Mouse (Mus musculus): ENCODE measurements around the gene Pde5a. TPM values are rescaled to one million over a fixed set of nuclear protein-coding genes. Genes with fewer than 3 reads are reported as not detected.
A peak's percentile ranks its signal among the peaks of the same experiment; 100 is the strongest.

Gene Pde5a
- 1.2 and 3.1 TPM in 2 replicates for polyA plus RNA-seq (2015; fragmentation: Nextera tagmentation; extraction: Ambion mirVana)

- Histone ChIP-seq H3K9me3 (replicated peaks) (no peaks in the 10 kb centered on the region), H3K4me3 (replicated peaks) (peak within 1 kb of the TSS; percentile 83), H3K27ac (replicated peaks) (peak within 1 kb of the TSS; percentile 77), H3K9ac (replicated peaks) (peak within 1 kb of the TSS; percentile 70), H3K4me1 (peaks cover 22% of the 10 kb centered on the region), H3K27me3 (replicated peaks) (no peaks in the 10 kb centered on the region), H3K36me3 (no peaks in the 10 kb centered on the region), H3K4me2 (peak within 1 kb of the TSS; percentile 82)
- ATAC-seq (ENCODE audit: low FRiP score), result peak; percentile 72
- WGBS, result under 1% methylated on average over 49 of the region's 49 CpGs
Observed at GRCm38 (mm10) chr3:122728852-122729600, at the start of gene Pde5a. Gene Pde5a (plus strand): TSS chr3:122728947.

- 98% methylated on average over 3 of the region's 3 CpGs for WGBS
- Histone ChIP-seq H3K9ac (replicated peaks) (no peak overlapping the region), H3K27ac (replicated peaks) (no peak overlapping the region), H3K36me3 (no peaks in the 10 kb centered on the region), H3K4me3 (replicated peaks) (no peak overlapping the region), H3K9me3 (replicated peaks) (no peaks in the 10 kb centered on the region; the same call in 1 of the 2 replicates), H3K4me2 (no peak overlapping the region), H3K27me3 (replicated peaks) (no peaks in the 10 kb centered on the region), H3K4me1 (no peaks in the 10 kb centered on the region)
- ATAC-seq (ENCODE audit: low FRiP score), result no peak
Observed at GRCm38 (mm10) chr3:122680851-122681250, 47.9 kb upstream of the Pde5a start.

GRCm38 (mm10) chr3:122682352-122682751 is 46.4 kb upstream of the Pde5a start:
- no peaks in the 10 kb centered on the region; the same call in 1 of the 2 replicates for H3K9me3 ChIP-seq (replicated peaks)
- no peaks in the 10 kb centered on the region for H3K27me3 ChIP-seq (replicated peaks)
- ATAC-seq (ENCODE audit: low FRiP score), result no peak
- H3K9ac ChIP-seq (replicated peaks), result no peak overlapping the region
- no peaks in the 10 kb centered on the region for H3K4me1 ChIP-seq
- no peak overlapping the region for H3K4me2 ChIP-seq
- H3K36me3 ChIP-seq, result no peaks in the 10 kb centered on the region
- 86% methylated on average over 4 of the region's 4 CpGs for WGBS
- H3K27ac ChIP-seq (replicated peaks), result no peak overlapping the region
- H3K4me3 ChIP-seq (replicated peaks), result no peak overlapping the region

GRCm38 (mm10) chr3:122684832-122685231 is 43.9 kb upstream of the Pde5a start:
- Histone ChIP-seq H3K9ac (replicated peaks) (no peak overlapping the region), H3K36me3 (no peaks in the 10 kb centered on the region), H3K27ac (replicated peaks) (no peak overlapping the region), H3K4me1 (no peaks in the 10 kb centered on the region), H3K4me3 (replicated peaks) (no peak overlapping the region), H3K9me3 (replicated peaks) (no peaks in the 10 kb centered on the region), H3K27me3 (replicated peaks) (no peaks in the 10 kb centered on the region), H3K4me2 (no peak overlapping the region)
- 72% methylated on average over 7 of the region's 7 CpGs for WGBS
- ATAC-seq (ENCODE audit: low FRiP score), result no peak

GRCm38 (mm10) chr3:122693039-122693438 is 35.7 kb upstream of the Pde5a start:
- Histone ChIP-seq H3K4me3 (replicated peaks) (no peak overlapping the region), H3K4me2 (no peak overlapping the region), H3K9ac (replicated peaks) (no peak overlapping the region), H3K36me3 (no peaks in the 10 kb centered on the region), H3K27ac (replicated peaks) (no peak overlapping the region), H3K9me3 (replicated peaks) (no peaks in the 10 kb centered on the region), H3K4me1 (no peaks in the 10 kb centered on the region), H3K27me3 (replicated peaks) (no peaks in the 10 kb centered on the region)
- ATAC-seq (ENCODE audit: low FRiP score), result no peak
- WGBS, result 84% methylated on average over 3 of the region's 3 CpGs

- 79% methylated on average over 3 of the region's 3 CpGs for WGBS
- no peaks in the 10 kb centered on the region for H3K36me3 ChIP-seq
- H3K27me3 ChIP-seq (replicated peaks), result no peaks in the 10 kb centered on the region
- no peak overlapping the region for H3K4me2 ChIP-seq
- H3K27ac ChIP-seq (replicated peaks), result no peak overlapping the region
- no peak for ATAC-seq (ENCODE audit: low FRiP score)
- no peak overlapping the region for H3K4me3 ChIP-seq (replicated peaks)
- no peak overlapping the region for H3K9ac ChIP-seq (replicated peaks)
- no peaks in the 10 kb centered on the region for H3K9me3 ChIP-seq (replicated peaks)
- no peaks in the 10 kb centered on the region for H3K4me1 ChIP-seq
Observed at GRCm38 (mm10) chr3:122695870-122696269, 32.9 kb upstream of the Pde5a start.

- Histone ChIP-seq H3K4me2 (no peak overlapping the region), H3K27ac (replicated peaks) (no peak overlapping the region), H3K27me3 (replicated peaks) (no peaks in the 10 kb centered on the region), H3K4me1 (no peaks in the 10 kb centered on the region), H3K36me3 (no peaks in the 10 kb centered on the region), H3K9ac (replicated peaks) (no peak overlapping the region), H3K4me3 (replicated peaks) (no peak overlapping the region), H3K9me3 (replicated peaks) (no peaks in the 10 kb centered on the region)
- 71% methylated on average over 4 of the region's 4 CpGs for WGBS
- ATAC-seq (ENCODE audit: low FRiP score), result no peak
Observed at GRCm38 (mm10) chr3:122696672-122697071, 32.1 kb upstream of the Pde5a start.

- no peaks in the 10 kb centered on the region for H3K27me3 ChIP-seq (replicated peaks)
- H3K9me3 ChIP-seq (replicated peaks), result no peaks in the 10 kb centered on the region
- no peaks in the 10 kb centered on the region; the same call in 1 of the 2 replicates for H3K4me1 ChIP-seq
- no peak overlapping the region for H3K4me3 ChIP-seq (replicated peaks)
- no peaks in the 10 kb centered on the region for H3K36me3 ChIP-seq
- WGBS, result 21% methylated on average over 6 of the region's 6 CpGs
- H3K4me2 ChIP-seq, result no peak overlapping the region
- H3K9ac ChIP-seq (replicated peaks), result no peak overlapping the region
- no peak for ATAC-seq (ENCODE audit: low FRiP score)
- no peak overlapping the region for H3K27ac ChIP-seq (replicated peaks)
Observed at GRCm38 (mm10) chr3:122704209-122704608, 24.5 kb upstream of the Pde5a start.

GRCm38 (mm10) chr3:122705246-122705645 is 23.5 kb upstream of the Pde5a start:
- H3K9ac ChIP-seq (replicated peaks), result no peak overlapping the region
- H3K27ac ChIP-seq (replicated peaks), result no peak overlapping the region
- H3K9me3 ChIP-seq (replicated peaks), result no peaks in the 10 kb centered on the region
- H3K4me1 ChIP-seq, result no peaks in the 10 kb centered on the region; the same call in 1 of the 2 replicates
- no peaks in the 10 kb centered on the region for H3K36me3 ChIP-seq
- H3K27me3 ChIP-seq (replicated peaks), result no peaks in the 10 kb centered on the region
- ATAC-seq (ENCODE audit: low FRiP score), result no peak
- 55% methylated on average over 7 of the region's 7 CpGs for WGBS
- H3K4me3 ChIP-seq (replicated peaks), result no peak overlapping the region
- H3K4me2 ChIP-seq, result no peak overlapping the region

- ATAC-seq (ENCODE audit: low FRiP score), result no peak
- H3K27ac ChIP-seq (replicated peaks), result no peak overlapping the region
- no peak overlapping the region for H3K4me3 ChIP-seq (replicated peaks)
- WGBS, result 84% methylated on average over 6 of the region's 6 CpGs
- H3K9ac ChIP-seq (replicated peaks), result no peak overlapping the region
- no peaks in the 10 kb centered on the region for H3K27me3 ChIP-seq (replicated peaks)
- H3K4me2 ChIP-seq, result no peak overlapping the region
- no peaks in the 10 kb centered on the region for H3K36me3 ChIP-seq
- no peaks in the 10 kb centered on the region; the same call in 1 of the 2 replicates for H3K4me1 ChIP-seq
- H3K9me3 ChIP-seq (replicated peaks), result no peaks in the 10 kb centered on the region
Observed at GRCm38 (mm10) chr3:122708485-122708884, 20.3 kb upstream of the Pde5a start.

- ATAC-seq (ENCODE audit: low FRiP score), result no peak
- Histone ChIP-seq H3K36me3 (no peaks in the 10 kb centered on the region), H3K9me3 (replicated peaks) (no peaks in the 10 kb centered on the region), H3K9ac (replicated peaks) (no peak overlapping the region), H3K27ac (replicated peaks) (no peak overlapping the region), H3K27me3 (replicated peaks) (no peaks in the 10 kb centered on the region), H3K4me2 (no peak overlapping the region), H3K4me1 (no peaks in the 10 kb centered on the region; the same call in 1 of the 2 replicates), H3K4me3 (replicated peaks) (no peak overlapping the region)
- WGBS, result 81% methylated on average over 3 of the region's 3 CpGs
Observed at GRCm38 (mm10) chr3:122710141-122710540, 18.6 kb upstream of the Pde5a start.

- ATAC-seq (ENCODE audit: low FRiP score), result no peak
- Histone ChIP-seq H3K27me3 (replicated peaks) (no peaks in the 10 kb centered on the region), H3K4me3 (replicated peaks) (no peak overlapping the region), H3K36me3 (no peaks in the 10 kb centered on the region), H3K9me3 (replicated peaks) (no peaks in the 10 kb centered on the region), H3K4me1 (no peaks in the 10 kb centered on the region), H3K4me2 (no peak overlapping the region), H3K27ac (replicated peaks) (no peak overlapping the region), H3K9ac (replicated peaks) (no peak overlapping the region)
- 82% methylated on average over 2 of the region's 2 CpGs for WGBS
Observed at GRCm38 (mm10) chr3:122718631-122719030, 10.1 kb upstream of the Pde5a start.

All from neural tube, embryonic 15.5 days (tissue).